Mouse (Mus musculus) bone marrow, adult 2 months (tissue): ENCODE measurements at regions not wholly inside any gene's neighbourhood (a gene's known extent, or its start where the extent isn't known, plus 50 kb on each side); places are given as distances from the start of the nearest gene placed in this dataset.

Experiments used
- CTCF ChIP-seq: fragments of 200-500 bp; IDR thresholded peaks from 2 replicates; pipeline ENCODE4 v1.5.1; 2011; ENCODE audit warnings: low read length, control low read depth; ENCODE audit not compliant: control insufficient read depth, insufficient read depth
- POLR2A ChIP-seq: fragments of 200-500 bp; IDR thresholded peaks from 2 replicates; pipeline ENCODE4 v1.6.1; 2011; ENCODE audit warnings: low read depth, mild to moderate bottlenecking, control low read depth, low read length, borderline replicate concordance; ENCODE audit not compliant: control insufficient read depth

GRCm38 (mm10) chr13:47413940-47414339 is 291.5 kb downstream of the Rnf144b start:
- TF ChIP-seq POLR2A: no peak
- TF ChIP-seq CTCF: no peak
